Mouse (Mus musculus): ENCODE measurements around the gene Gm3696. TPM values are rescaled to one million over a fixed set of nuclear protein-coding genes. Genes with fewer than 3 reads are reported as not detected.

Gm3696 gene
- polyA plus RNA-seq (2017; shearing (Covaris generic)): not detected

DNA sequence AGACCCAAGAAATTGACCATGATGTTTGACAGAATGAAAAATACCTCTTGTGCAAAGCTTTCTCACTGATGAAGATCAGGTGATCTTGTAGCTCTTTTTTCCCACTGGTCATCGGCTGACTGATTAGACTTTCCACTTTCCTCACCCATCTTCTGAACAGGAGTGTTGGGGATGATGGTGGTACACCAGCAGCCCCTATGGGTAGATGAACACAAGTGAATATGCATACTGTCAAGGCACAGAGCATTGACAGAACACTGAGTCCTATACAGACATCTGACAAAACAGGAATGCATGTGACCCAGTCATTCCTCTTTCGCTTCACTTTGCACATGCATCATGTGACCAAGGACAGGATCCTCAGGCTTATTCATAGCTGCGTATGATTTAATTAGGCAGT is at the start of gene Gm3696:
Gm3696 (minus strand) TSS at position 101 of the 400 bp plus-strand sequence.

DNA sequence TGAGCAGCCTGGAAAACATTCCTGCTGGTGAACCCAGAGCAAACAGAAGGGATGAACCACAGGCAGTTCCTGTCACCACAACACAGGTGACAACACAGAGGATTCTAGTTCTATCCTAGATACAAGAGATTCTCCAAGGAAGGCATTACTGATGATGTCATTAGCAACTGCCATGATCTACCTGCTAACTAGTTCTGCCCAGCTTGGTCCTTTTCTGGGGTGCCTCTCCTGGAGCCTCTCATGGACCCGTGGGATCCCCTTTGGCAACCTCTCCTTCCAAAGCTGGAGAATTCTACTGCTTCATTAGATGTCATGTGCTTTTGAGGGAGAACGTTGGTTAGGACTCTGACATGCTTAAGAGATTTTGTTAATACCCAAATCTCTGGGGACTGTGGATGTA is 24.9 kb upstream of the Gm3696 start, which contains the start of gene Gm6676:
Gm6676 (minus strand) TSS at position 101 of the 400 bp plus-strand sequence.

DNA sequence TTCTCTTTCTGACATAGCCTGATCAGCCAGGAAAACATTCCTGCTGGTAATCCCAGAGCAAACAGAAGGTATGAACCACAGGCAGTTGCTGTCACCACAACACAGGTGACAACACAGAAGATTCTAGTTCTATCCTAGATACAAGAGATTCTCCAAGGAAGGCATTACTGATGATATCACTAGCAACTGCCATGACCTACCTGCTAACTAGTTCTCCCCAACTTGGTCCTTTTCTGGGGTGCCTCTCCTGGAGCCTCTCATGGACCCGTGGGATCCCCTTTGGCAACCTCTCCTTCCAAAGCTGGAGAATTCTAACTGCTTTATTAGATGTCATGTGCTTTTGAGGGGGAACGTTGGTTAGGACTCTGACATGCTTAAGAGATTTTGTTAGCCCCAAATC is 55.6 kb downstream of the Gm3696 start, which contains the start of gene Gm3685:
Gm3685 (minus strand) TSS at position 101 of the 400 bp plus-strand sequence.

Other genes with a start within 250 kb of the Gm3696 start
- gene Gm3667, start 210.7 kb downstream of the Gm3696 start, polyA plus RNA-seq (2017; shearing (Covaris generic)): not detected
- gene Gm6356, start 126.8 kb downstream of the Gm3696 start, polyA plus RNA-seq (2017; shearing (Covaris generic)): not detected
- not detected for gene Gm10406, start 73.2 kb downstream of the Gm3696 start, polyA plus RNA-seq (2017; shearing (Covaris generic))
- not detected for gene Gm3685, start 55.7 kb downstream of the Gm3696 start, polyA plus RNA-seq (2017; shearing (Covaris generic))
- not detected for gene Gm6676, start 24.8 kb upstream of the Gm3696 start, polyA plus RNA-seq (2017; shearing (Covaris generic))
- gene Gm3512, start 73.9 kb upstream of the Gm3696 start, polyA plus RNA-seq (2017; shearing (Covaris generic)): 0.21 TPM
- gene Gm16434, start 93.9 kb upstream of the Gm3696 start, polyA plus RNA-seq (2017; shearing (Covaris generic)): not detected
- not detected for gene Gm3727, start 164.1 kb upstream of the Gm3696 start, polyA plus RNA-seq (2017; shearing (Covaris generic))
- 0.21 TPM for gene Gm3739, start 214.4 kb upstream of the Gm3696 start, polyA plus RNA-seq (2017; shearing (Covaris generic))
- not detected for gene Gm5797, start 231.8 kb upstream of the Gm3696 start, polyA plus RNA-seq (2017; shearing (Covaris generic))

Measured in naive thymus-derived CD4-positive, alpha-beta T cell, adult 5 months (primary cell).